Mouse (Mus musculus): ENCODE data around the gene Mpzl3. TPM values are rescaled to one million over a fixed set of nuclear protein-coding genes. Genes with fewer than 3 reads are reported as not detected.

Mpzl3 gene
- 5.4 and 6.3 TPM in 2 replicates for polyA plus RNA-seq (2015; fragmentation: Nextera tagmentation; extraction: Ambion mirVana)

DNA sequence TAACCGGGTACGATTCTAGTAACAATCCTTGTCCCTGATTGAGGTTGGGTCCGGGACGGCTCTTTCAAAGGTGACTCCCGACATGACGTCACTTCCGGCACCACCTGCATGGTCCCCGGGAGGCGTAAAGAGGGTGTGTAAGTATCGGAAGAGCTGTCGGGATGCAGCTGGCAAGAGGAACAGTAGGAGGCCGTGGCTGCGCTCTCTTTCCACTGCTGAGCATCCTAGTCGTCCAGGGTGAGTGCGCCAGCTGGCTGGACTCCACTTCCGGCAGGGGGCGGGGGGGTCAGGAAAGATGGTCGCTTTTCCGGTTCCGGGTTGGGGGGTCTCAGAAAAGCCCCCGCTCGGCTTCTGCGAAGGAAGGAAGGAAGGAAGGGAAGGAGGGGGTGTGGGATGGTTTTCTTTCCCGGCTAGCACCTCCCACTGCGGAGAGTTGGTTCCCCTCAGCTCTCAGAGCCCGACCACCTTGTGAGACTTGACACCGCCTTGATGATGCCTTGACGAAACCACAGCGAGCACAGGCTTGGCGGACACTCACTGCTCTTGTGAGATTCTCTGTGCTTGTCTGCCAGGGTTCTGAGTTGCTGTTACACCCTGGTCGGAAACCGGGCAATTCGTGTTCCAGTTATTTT lies at the start of gene Mpzl3:
Gene Mpzl3 (plus strand): TSS at position 105 of the 632 bp plus-strand sequence.
- ATAC-seq = peak; percentile 95
- Histone ChIP-seq H3K4me2 (replicated peaks) (peak within 1 kb of the TSS; percentile 64), H3K4me3 (replicated peaks) (peak within 1 kb of the TSS; percentile 60), H3K27me3 (replicated peaks) (no peaks in the 10 kb centered on the region), H3K27ac (peak within 1 kb of the TSS; percentile 96), H3K9ac (peak within 1 kb of the TSS; percentile 36), H3K36me3 (no peaks in the 10 kb centered on the region), H3K9me3 (no peaks in the 10 kb centered on the region), H3K4me1 (replicated peaks) (peaks cover 3% of the 10 kb centered on the region; the same call in 1 of the 2 replicates)
- WGBS = under 1% methylated on average over 33 of the region's 33 CpGs

DNA sequence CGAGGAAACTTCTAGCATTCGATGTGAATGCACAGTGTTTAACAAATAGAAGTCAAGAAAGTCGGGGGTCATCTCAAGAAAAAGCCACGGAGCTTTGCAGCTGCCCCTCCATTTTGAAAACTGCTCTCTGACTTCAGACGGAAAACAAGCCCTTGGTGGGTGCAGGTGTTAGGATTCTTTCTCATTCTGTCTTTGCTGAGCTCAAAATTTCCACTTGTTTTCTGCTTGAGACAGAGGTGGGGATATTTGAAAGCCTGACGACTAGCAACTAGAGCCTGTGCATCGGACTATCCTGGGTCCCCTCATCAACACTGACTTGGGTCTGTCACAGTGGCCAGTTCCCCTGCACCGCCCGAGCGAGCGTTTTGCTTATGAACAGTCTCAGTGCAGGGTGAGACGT lies 47.6 kb upstream of the Mpzl3 start:
- WGBS = 65% methylated on average over 12 of the region's 12 CpGs
- ATAC-seq = no peak
- no peaks in the 10 kb centered on the region for H3K9me3 ChIP-seq

GRCm38 (mm10) chr9:45008342-45008741 lies 46.6 kb upstream of the Mpzl3 start:
- no peak overlapping the region for H3K4me2 ChIP-seq (replicated peaks)
- WGBS = 90% methylated on average over 4 of the region's 4 CpGs
- H3K27me3 ChIP-seq (replicated peaks) = no peaks in the 10 kb centered on the region
- H3K9ac ChIP-seq = no peak overlapping the region
- ATAC-seq = no peak
- H3K27ac ChIP-seq = no peak overlapping the region
- no peaks in the 10 kb centered on the region for H3K4me1 ChIP-seq (replicated peaks)
- H3K4me3 ChIP-seq (replicated peaks) = no peak overlapping the region
- no peaks in the 10 kb centered on the region for H3K9me3 ChIP-seq
- no peaks in the 10 kb centered on the region for H3K36me3 ChIP-seq

More for the DNA sequence above, 47.6 kb upstream of the Mpzl3 start:
- Histone ChIP-seq H3K4me3 (replicated peaks) (no peak overlapping the region), H3K27ac (no peak overlapping the region), H3K4me1 (replicated peaks) (no peaks in the 10 kb centered on the region), H3K27me3 (replicated peaks) (no peaks in the 10 kb centered on the region), H3K9ac (no peak overlapping the region), H3K36me3 (no peaks in the 10 kb centered on the region), H3K4me2 (replicated peaks) (no peak overlapping the region)

- Histone ChIP-seq H3K4me1 (replicated peaks) (no peaks in the 10 kb centered on the region), H3K27me3 (replicated peaks) (no peaks in the 10 kb centered on the region), H3K9me3 (no peaks in the 10 kb centered on the region), H3K27ac (no peak within 1 kb of the TSS), H3K36me3 (no peaks in the 10 kb centered on the region), H3K4me3 (replicated peaks) (no peak within 1 kb of the TSS), H3K4me2 (replicated peaks) (no peak within 1 kb of the TSS), H3K9ac (no peak within 1 kb of the TSS)
- ATAC-seq = no peak
- 85% methylated on average over 19 of the region's 19 CpGs for WGBS
Measured at GRCm38 (mm10) chr9:45009180-45010078, 45.6 kb upstream of the Mpzl3 start, which contains the start of gene Cd3e. TSS of gene Cd3e (minus strand) at chr9:45009627.

DNA sequence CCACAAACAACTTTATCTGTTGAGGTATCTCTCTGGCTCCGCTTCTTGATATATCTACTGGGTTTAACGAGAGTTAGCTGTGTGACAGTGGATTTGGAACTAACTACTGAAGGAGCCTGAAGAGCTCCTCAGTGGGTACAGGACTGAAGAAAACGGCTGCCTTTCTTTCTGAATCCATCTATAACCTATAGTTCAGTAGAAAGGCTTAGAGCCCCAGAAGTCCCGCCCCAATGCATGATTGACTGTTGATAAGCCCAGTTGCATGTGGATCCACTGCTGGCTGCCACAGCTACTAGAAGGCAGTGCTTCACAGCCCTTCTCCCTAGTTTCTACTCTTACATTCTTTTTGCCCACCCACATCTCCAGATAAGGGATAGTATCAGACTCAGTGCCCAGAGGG lies 44.5 kb upstream of the Mpzl3 start:
- no peak overlapping the region for H3K9ac ChIP-seq
- H3K4me1 ChIP-seq (replicated peaks) = no peaks in the 10 kb centered on the region
- H3K4me2 ChIP-seq (replicated peaks) = no peak overlapping the region
- no peak for ATAC-seq
- no peaks in the 10 kb centered on the region for H3K27me3 ChIP-seq (replicated peaks)
- H3K36me3 ChIP-seq = no peaks in the 10 kb centered on the region
- H3K27ac ChIP-seq = no peak overlapping the region
- H3K4me3 ChIP-seq (replicated peaks) = no peak overlapping the region
- H3K9me3 ChIP-seq = no peaks in the 10 kb centered on the region
- 64% methylated on average over 4 of the region's 4 CpGs for WGBS

DNA sequence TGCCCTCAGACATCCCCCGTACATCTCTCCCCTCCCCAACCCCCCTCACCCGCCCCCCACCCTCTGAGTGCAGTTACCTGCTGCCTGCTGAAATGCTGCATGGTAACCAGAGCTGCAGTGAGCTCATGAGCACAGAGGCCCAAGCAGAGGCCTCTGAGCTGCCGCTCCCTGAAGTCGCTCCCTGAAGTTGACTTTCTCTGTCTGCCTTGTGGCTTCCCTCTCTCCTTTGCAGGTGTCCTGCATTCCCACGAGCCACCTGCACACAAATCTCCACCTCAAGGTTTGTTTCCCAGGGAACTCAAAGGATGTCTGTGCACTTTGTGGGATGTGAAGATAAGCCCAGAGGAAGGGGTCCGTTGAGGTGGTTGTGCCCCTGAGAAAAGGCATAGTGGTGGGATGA lies 43.7 kb upstream of the Mpzl3 start:
- H3K4me1 ChIP-seq (replicated peaks) = no peaks in the 10 kb centered on the region
- no peak overlapping the region for H3K4me3 ChIP-seq (replicated peaks)
- no peaks in the 10 kb centered on the region for H3K9me3 ChIP-seq
- no peak overlapping the region for H3K4me2 ChIP-seq (replicated peaks)
- WGBS = 41% methylated on average over 6 of the region's 6 CpGs
- no peak for ATAC-seq
- no peaks in the 10 kb centered on the region for H3K36me3 ChIP-seq
- no peak overlapping the region for H3K27ac ChIP-seq
- no peaks in the 10 kb centered on the region for H3K27me3 ChIP-seq (replicated peaks)
- H3K9ac ChIP-seq = no peak overlapping the region

- no peaks in the 10 kb centered on the region for H3K4me1 ChIP-seq (replicated peaks)
- 48% methylated on average over 2 of the region's 2 CpGs for WGBS
- H3K27ac ChIP-seq = no peak overlapping the region
- no peaks in the 10 kb centered on the region for H3K36me3 ChIP-seq
- H3K9me3 ChIP-seq = no peaks in the 10 kb centered on the region
- H3K9ac ChIP-seq = no peak overlapping the region
- no peak overlapping the region for H3K4me2 ChIP-seq (replicated peaks)
- no peaks in the 10 kb centered on the region for H3K27me3 ChIP-seq (replicated peaks)
- ATAC-seq = no peak
- H3K4me3 ChIP-seq (replicated peaks) = no peak overlapping the region
Measured at GRCm38 (mm10) chr9:45014879-45015278, 40.1 kb upstream of the Mpzl3 start.

DNA sequence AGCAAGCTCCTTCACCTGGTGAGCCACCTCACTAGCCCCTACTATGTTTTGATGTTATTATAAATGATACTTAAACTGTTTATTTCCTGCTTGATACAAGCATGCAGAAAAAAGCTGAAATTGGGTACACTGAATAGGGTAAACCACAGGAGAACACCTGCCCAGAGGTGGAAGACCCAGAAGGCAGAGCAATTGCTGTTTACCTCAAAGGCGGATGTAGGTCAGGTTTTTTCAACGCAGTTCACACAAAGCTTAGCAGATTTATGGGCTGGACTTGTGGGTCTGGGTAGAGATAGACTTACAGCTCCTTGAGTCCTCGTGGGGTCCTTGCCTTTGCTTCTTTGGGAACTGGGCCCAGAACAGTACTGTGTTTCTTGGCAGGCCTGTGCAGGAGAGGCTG lies 39.1 kb upstream of the Mpzl3 start:
- no peaks in the 10 kb centered on the region for H3K4me1 ChIP-seq (replicated peaks)

GRCm38 (mm10) chr9:45018031-45018430 lies 37.0 kb upstream of the Mpzl3 start:
- Histone ChIP-seq H3K4me1 (replicated peaks) (no peaks in the 10 kb centered on the region), H3K9me3 (no peaks in the 10 kb centered on the region), H3K27ac (no peak overlapping the region), H3K36me3 (no peaks in the 10 kb centered on the region), H3K27me3 (replicated peaks) (no peaks in the 10 kb centered on the region), H3K9ac (no peak overlapping the region), H3K4me3 (replicated peaks) (no peak overlapping the region), H3K4me2 (replicated peaks) (no peak overlapping the region)
- no peak for ATAC-seq
- 76% methylated on average over 11 of the region's 11 CpGs for WGBS

More for the DNA sequence above, 39.1 kb upstream of the Mpzl3 start:
- Histone ChIP-seq H3K4me3 (replicated peaks) (no peak overlapping the region), H3K4me2 (replicated peaks) (no peak overlapping the region), H3K9me3 (no peaks in the 10 kb centered on the region), H3K27ac (no peak overlapping the region), H3K9ac (no peak overlapping the region), H3K27me3 (replicated peaks) (no peaks in the 10 kb centered on the region), H3K36me3 (no peaks in the 10 kb centered on the region)
- no peak for ATAC-seq
- 58% methylated on average over 3 of the region's 3 CpGs for WGBS

- no peaks in the 10 kb centered on the region for H3K9me3 ChIP-seq
- H3K27me3 ChIP-seq (replicated peaks) = no peaks in the 10 kb centered on the region
- H3K27ac ChIP-seq = no peak overlapping the region
- H3K4me2 ChIP-seq (replicated peaks) = no peak overlapping the region
- H3K4me3 ChIP-seq (replicated peaks) = no peak overlapping the region
- ATAC-seq = no peak
- WGBS = 12% methylated on average over 3 of the region's 3 CpGs
- no peaks in the 10 kb centered on the region for H3K36me3 ChIP-seq
- no peak overlapping the region for H3K9ac ChIP-seq
- H3K4me1 ChIP-seq (replicated peaks) = no peaks in the 10 kb centered on the region
Measured at GRCm38 (mm10) chr9:45022800-45023199, 32.2 kb upstream of the Mpzl3 start.

GRCm38 (mm10) chr9:45023638-45024037 lies 31.3 kb upstream of the Mpzl3 start:
- no peak overlapping the region for H3K27ac ChIP-seq
- H3K9me3 ChIP-seq = no peaks in the 10 kb centered on the region
- no peaks in the 10 kb centered on the region for H3K27me3 ChIP-seq (replicated peaks)
- no peaks in the 10 kb centered on the region for H3K36me3 ChIP-seq
- ATAC-seq = no peak
- WGBS = 56% methylated on average over 3 of the region's 3 CpGs
- H3K9ac ChIP-seq = no peak overlapping the region
- H3K4me3 ChIP-seq (replicated peaks) = no peak overlapping the region
- H3K4me1 ChIP-seq (replicated peaks) = no peaks in the 10 kb centered on the region
- no peak overlapping the region for H3K4me2 ChIP-seq (replicated peaks)

- Histone ChIP-seq H3K27ac (no peak overlapping the region), H3K9me3 (no peaks in the 10 kb centered on the region), H3K4me1 (replicated peaks) (no peaks in the 10 kb centered on the region), H3K4me3 (replicated peaks) (no peak overlapping the region), H3K4me2 (replicated peaks) (no peak overlapping the region), H3K36me3 (no peaks in the 10 kb centered on the region), H3K27me3 (replicated peaks) (no peaks in the 10 kb centered on the region), H3K9ac (no peak overlapping the region)
- whole genome bisulfite sequencing = 75% methylated on average over 2 of the region's 2 CpGs
- ATAC-seq = no peak
Measured at GRCm38 (mm10) chr9:45024187-45024586, 30.8 kb upstream of the Mpzl3 start.

Measured in intestine, embryonic 15.5 days (tissue).